ENCODE assay signal across 15 mouse cellular contexts in the genomic region with DNA sequence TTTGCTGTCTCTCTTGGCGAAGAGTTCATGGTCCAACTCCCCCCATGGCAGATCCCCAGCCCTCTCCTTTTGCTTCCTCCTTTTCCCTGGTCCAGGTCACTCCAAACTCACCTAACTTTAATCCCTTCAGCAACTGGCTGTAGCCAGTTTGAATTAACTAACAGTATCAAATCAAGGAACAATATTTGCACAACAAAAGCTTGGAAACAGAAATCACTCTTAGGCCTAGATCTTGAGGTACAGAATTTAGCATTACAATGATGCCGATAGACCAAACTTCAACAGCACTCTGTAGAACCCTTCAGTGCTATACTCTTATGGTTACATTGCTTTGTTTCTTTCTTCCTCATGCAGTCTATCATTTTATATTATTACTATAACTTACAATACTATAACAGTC.
"Had no signal": no experiment of that assay in that cellular context is flagged by ENCODE, and none has a peak within 500 bp of the region (broad histone marks: within the 10 kb centered on the region; RNA-seq: fewer than 3 reads in every experiment).

No protein-coding gene starts in this region.

- H3K27ac ChIP-seq: neural tube, embryonic 13.5 days; neural tube, embryonic 15.5 days; stomach, embryonic 15.5 days; stomach, postnatal 0 days had no signal

- H3K4me1 ChIP-seq: neural tube, embryonic 13.5 days; neural tube, embryonic 15.5 days; stomach, embryonic 15.5 days had no signal

- H3K9ac ChIP-seq: neural tube, embryonic 13.5 days; neural tube, embryonic 15.5 days; stomach, embryonic 15.5 days had no signal

- H3K27me3 ChIP-seq: neural tube, embryonic 13.5 days; neural tube, embryonic 15.5 days; stomach, embryonic 15.5 days had no signal

- H3K4me3 ChIP-seq: neural tube, embryonic 13.5 days; neural tube, embryonic 15.5 days; stomach, embryonic 15.5 days had no signal

- H3K36me3 ChIP-seq: neural tube, embryonic 13.5 days; neural tube, embryonic 15.5 days; stomach, embryonic 15.5 days had no signal

- DNase-seq: retina, postnatal 1 day; right cerebral cortex, adult 18-20 months; right cerebral cortex, postnatal 14 days; right cerebral cortex, postnatal 25 days; right cerebral cortex, postnatal 4 days; spleen, adult 18-20 months; thymus, adult 18-20 months; thymus, adult 2 months; thymus, postnatal 25 days; thymus, postnatal 36 days; thymus, postnatal 4 days had no signal

- H3K4me2 ChIP-seq: neural tube, embryonic 13.5 days; neural tube, embryonic 15.5 days; stomach, embryonic 15.5 days had no signal

- H3K9me3 ChIP-seq: neural tube, embryonic 13.5 days; neural tube, embryonic 15.5 days; stomach, embryonic 15.5 days had no signal
